ENCODE assay signal across 19 mouse cellular contexts in genomic region chr1:85999853-86000570, GRCm38 (mm10). TPM values are rescaled to one million over a fixed set of nuclear protein-coding genes. Genes with fewer than 3 reads are reported as not detected.
A peak's percentile ranks its signal among the peaks of the same experiment; 100 is the strongest.
DNase-seq lines count a peak whose midpoint lies in the region; ATAC-seq lines count a peak whose summit lies in the region.
"Had no signal": no experiment of that assay in that cellular context is flagged by ENCODE, and none has a peak within 500 bp of the region (broad histone marks: within the 10 kb centered on the region; RNA-seq: fewer than 3 reads in every experiment).

No protein-coding gene starts in this region.

- peak; percentile 29 for ATAC-seq in activated CD4-positive, CD25-positive, alpha-beta regulatory T cell, adult 4 months
- ATAC-seq in inflammation-experienced regulatory T-cells, adult 6 months: peak; percentile 42
- ATAC-seq: midbrain, embryonic 15.5 days; Patski had no signal

- DNase-seq in kidney, postnatal 14 days: peak; percentile 8
- DNase-seq in kidney, adult 18-20 months: no peak
- peak; percentile 28 for DNase-seq in naive thymus-derived CD4-positive, alpha-beta T cell, adult 2 months (ENCODE audit: low read depth)
- no peak for DNase-seq in layer of hippocampus, adult 8-10 months (ENCODE audit: low spot score in 2 of 2)
- DNase-seq in heart, adult 11 months: no peak
- DNase-seq: cerebellum, adult 9-10 months; heart, postnatal 10 days; layer of hippocampus, adult 9-11 months; lung, adult 18-20 months had no signal

RNA-seq across cellular contexts. Expression of gene Spata3, which starts 16.6 kb away (rescaled TPM):
- polyA plus RNA-seq in activated CD4-positive, CD25-positive, alpha-beta regulatory T cell, adult 4 months (2017; shearing (Covaris generic)): under 1 TPM in 1 of 2 experiments, not detected in 1; 0.49 TPM
- polyA plus RNA-seq in inflammation-experienced regulatory T-cells, adult 6 months (2017; shearing (Covaris generic)): under 1 TPM in 1 of 3 experiments, not detected in 2; 0.39 TPM
- total RNA-seq in layer of hippocampus, adult 8-10 months (2022): 1 to 10 TPM; 1.1 to 1.7 (median 1.3) TPM
- total RNA-seq: heart, adult 8-10 months; heart, postnatal 10 days had no signal
- polyA plus RNA-seq: erythroblast, embryonic 14.5 days; limb, embryonic 15.5 days; macrophage; neural tube, embryonic 11.5 days; Patski; thymus, postnatal 0 days had no signal

RNA-seq across cellular contexts. Expression of gene Gpr55, which starts 39.2 kb away (rescaled TPM):
- 1 to 10 TPM; 1.9 to 6.8 TPM for polyA plus RNA-seq in activated CD4-positive, CD25-positive, alpha-beta regulatory T cell, adult 4 months (2017; shearing (Covaris generic))
- 1 to 10 TPM; 2.3 to 5.7 (median 2.6) TPM for polyA plus RNA-seq in inflammation-experienced regulatory T-cells, adult 6 months (2017; shearing (Covaris generic))
- total RNA-seq in layer of hippocampus, adult 8-10 months (2022): under 1 TPM in 3 of 4 experiments, not detected in 1; 0.08 to 0.52 (median 0.25) TPM
- total RNA-seq: heart, postnatal 10 days had no signal
- polyA plus RNA-seq: erythroblast, embryonic 14.5 days; neural tube, embryonic 11.5 days; Patski had no signal

RNA-seq across cellular contexts. Expression of gene 2810459M11Rik, which starts 45.7 kb away (rescaled TPM):
- polyA plus RNA-seq in activated CD4-positive, CD25-positive, alpha-beta regulatory T cell, adult 4 months (2017; shearing (Covaris generic)): under 1 TPM in 1 of 2 experiments, not detected in 1; 0.21 TPM
- not detected for polyA plus RNA-seq in inflammation-experienced regulatory T-cells, adult 6 months (2017; shearing (Covaris generic))
- 10 to 100 TPM; 12.6 to 22.3 (median 17.2) TPM for total RNA-seq in layer of hippocampus, adult 8-10 months (2022)
- total RNA-seq: heart, adult 8-10 months; heart, postnatal 10 days had no signal
- polyA plus RNA-seq: macrophage, Patski had no signal

Comparison
In these comparisons a context has a peak if more than half of its experiments do, and no peak if none do; other contexts are left out.
1. DNase-seq: peak in kidney, postnatal 14 days (single experiment) and naive thymus-derived CD4-positive, alpha-beta T cell, adult 2 months (single experiment); none in kidney, adult 18-20 months (single experiment), layer of hippocampus, adult 8-10 months (0 of 2) and heart, adult 11 months (single experiment).